ENCODE assay signal across 8 mouse cellular contexts in genomic region chr17:84790447-84791098, GRCm38 (mm10). TPM values are rescaled to one million over a fixed set of nuclear protein-coding genes. Genes with fewer than 3 reads are reported as not detected.
DNase-seq lines count a peak whose midpoint lies in the region; ATAC-seq lines count a peak whose summit lies in the region.

TSS of gene Lrpprc (minus strand) at chr17:84790789.

- under 1% methylated on average over 51 of the region's 51 CpGs for WGBS in hindbrain, embryonic 14.5 days

- peak within 1 kb of the TSS; percentile 70 for H3K4me2 ChIP-seq in hindbrain, embryonic 14.5 days (replicated peaks)

- DNase-seq in R1 (ENCODE audit: low read depth, low spot score): peak; percentile 96
- peak; percentile 97 for DNase-seq in cerebellum, postnatal 25 days
- DNase-seq in frontal cortex, postnatal 25 days (ENCODE audit: low spot score in 2 of 2): peak; percentile 92 to 93
- DNase-seq in hindbrain, embryonic 14.5 days (ENCODE audit: low spot score): peak; percentile 92
- DNase-seq in layer of hippocampus, postnatal 36 days: peak; percentile 94 to 95
- peak; percentile 96 for DNase-seq in lung, postnatal 36 days
- DNase-seq in retina, postnatal 1 day: peak; percentile 98
- peak; percentile 93 to 95 for DNase-seq in urinary bladder, adult 18-20 months (ENCODE audit: low spot score in 2 of 2)

- H3K4me3 ChIP-seq in hindbrain, embryonic 14.5 days (replicated peaks; ENCODE audit: low read length): peak within 1 kb of the TSS; percentile 74

- H3K27me3 ChIP-seq in hindbrain, embryonic 14.5 days (ENCODE audit: control insufficient read depth, insufficient read depth, low read length): no peaks in the 10 kb centered on the region

- H3K4me1 ChIP-seq in hindbrain, embryonic 14.5 days (replicated peaks; ENCODE audit: control insufficient read depth, insufficient read depth, low read length): peaks cover 21% of the 10 kb centered on the region

- H3K27ac ChIP-seq in hindbrain, embryonic 14.5 days: peak within 1 kb of the TSS; percentile 85

- peak within 1 kb of the TSS; percentile 82 for H3K9ac ChIP-seq in hindbrain, embryonic 14.5 days

- peak; percentile 99 for ATAC-seq in hindbrain, embryonic 14.5 days (ENCODE audit: low FRiP score)

- no peaks in the 10 kb centered on the region for H3K36me3 ChIP-seq in hindbrain, embryonic 14.5 days (replicated peaks; ENCODE audit: control insufficient read depth, insufficient read depth)

- H3K9me3 ChIP-seq in hindbrain, embryonic 14.5 days (ENCODE audit: control insufficient read depth, low read length): no peaks in the 10 kb centered on the region

RNA-seq across cellular contexts. Expression of gene Lrpprc, which starts in this region (rescaled TPM):
- 50.7 and 51.1 TPM in 2 replicates for polyA plus RNA-seq in hindbrain, embryonic 14.5 days (2014; fragmentation: Nextera tagmentation; extraction: Ambion mirVana)
- 10 to 100 TPM; 66.4 to 68.3 TPM for total RNA-seq in layer of hippocampus, postnatal 36 days (2021)

Comparison
In these comparisons a context has a peak if more than half of its experiments do, and no peak if none do; other contexts are left out.
1. Peak in every context shown above with its lines: DNase-seq, ATAC-seq, H3K4me3 ChIP-seq and H3K27ac ChIP-seq.